Mouse (Mus musculus) kidney, adult 2 months (tissue): ENCODE data around the gene Tmem50b.

Source experiments
- CTCF ChIP-seq: fragments of 200-500 bp; conservative IDR thresholded peaks from 2 replicates; pipeline ENCODE4 v1.5.1; 2011; ENCODE audit warnings: low read depth, mild to moderate bottlenecking, control low read depth, low read length, moderate library complexity, mixed read lengths; ENCODE audit not compliant: insufficient read depth, insufficient read length
- POLR2A ChIP-seq: fragments of 200-500 bp; IDR thresholded peaks from one replicate; pipeline ENCODE4 v1.6.1; 2011; ENCODE audit warnings: low read depth, low read length, control low read depth

DNA sequence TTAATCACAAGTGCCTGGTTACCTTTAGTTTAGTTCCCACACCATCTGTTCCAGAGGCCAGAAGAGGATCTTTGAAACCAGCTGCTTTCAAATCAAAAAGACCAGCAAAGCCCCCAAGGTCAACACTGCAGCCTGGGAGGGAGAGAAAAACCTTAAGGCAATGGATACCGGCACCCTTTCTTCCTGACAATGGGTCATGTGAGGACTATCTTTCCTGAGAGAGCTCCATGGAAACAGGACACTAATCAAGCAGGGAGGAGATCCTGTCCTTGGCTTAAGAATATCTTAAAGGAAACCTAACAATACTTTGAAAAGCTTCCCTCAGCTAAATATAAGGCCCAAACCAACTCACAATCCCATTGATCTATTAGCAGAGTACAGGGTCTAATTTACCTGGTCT is 33.0 kb upstream of the Tmem50b start:
- TF ChIP-seq POLR2A (no peak), CTCF (no peak)
